Mouse (Mus musculus) gastrocnemius, postnatal 36 days (tissue): ENCODE results near the gene Gsta3. TPM values are rescaled to one million over a fixed set of nuclear protein-coding genes. Genes with fewer than 3 reads are reported as not detected.
A peak's percentile ranks its signal among the peaks of the same experiment; 100 is the strongest.
"Not testable (repeated sequence)": the region's sequence is repeated elsewhere in the genome, so short reads cannot be mapped to it uniquely, and the experiment has no call there.

Source experiments
- DNase-seq, 2 experiments: peaks; one replicate each; pipeline ENCODE4 v3.0.0; 2022
- intact Hi-C: fragments of 180-260 bp; cut with DNase I; formaldehyde crosslinking; loops from one replicate; pipeline ENCODE4 v1.15.1; 2025
- long read RNA-seq, 2 experiments: library from polyadenylated mRNA; stranded (forward); transcript quantifications; one replicate each; pipeline ENCODE4 v2.0.0; 2021
- total RNA-seq, 2 experiments: library from RNA; stranded (reverse); gene quantifications; 2 replicates each; pipeline ENCODE4 v1.2.3; 2021

Gsta3 gene
- total RNA-seq: under 1 TPM in 1 of 2 experiments, not detected in 1; 0.37 TPM
- long read RNA-seq, experiment 1: 0 reads
- long read RNA-seq, experiment 2, partial matches to known transcripts: 0 of 1 reads
- long read RNA-seq, experiment 2, other reads (novel, unspliced or antisense): 0 of 1 reads

GRCm38 (mm10) chr1:21239911-21240898 lies at the start of gene Gsta3:
Gene Gsta3 (plus strand): TSS chr1:21240589.
- no peak for DNase-seq
- intact Hi-C loops: no loop called here

DNA sequence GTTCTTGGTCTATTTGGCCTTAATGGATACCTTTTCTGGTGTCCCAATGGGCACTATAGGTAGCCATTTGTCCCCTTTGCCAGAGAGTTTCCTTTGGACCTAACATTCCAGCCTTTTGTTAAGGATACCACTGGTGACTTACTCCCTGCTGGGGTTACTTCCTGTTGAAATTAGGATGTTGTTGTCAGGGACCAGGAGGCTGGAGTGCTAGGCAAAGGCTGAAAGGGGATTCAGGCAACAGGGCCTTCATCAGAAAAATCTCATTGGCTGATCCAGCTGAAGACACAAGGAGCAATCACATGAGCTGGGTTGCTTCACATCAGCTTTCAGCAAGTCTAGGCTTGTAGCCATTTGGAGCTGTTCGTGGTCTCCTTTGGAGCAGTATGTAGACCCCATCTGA lies 34.1 kb upstream of the Gsta3 start:
- no peak for DNase-seq
- intact Hi-C loops: loop anchor here (5.0 kb wide), 1 partner anchor 71 kb away; no protein-coding TSS in a partner anchor

GRCm38 (mm10) chr1:21213537-21213936 lies 26.9 kb upstream of the Gsta3 start:
- intact Hi-C loops: not testable (repeated sequence)

DNA sequence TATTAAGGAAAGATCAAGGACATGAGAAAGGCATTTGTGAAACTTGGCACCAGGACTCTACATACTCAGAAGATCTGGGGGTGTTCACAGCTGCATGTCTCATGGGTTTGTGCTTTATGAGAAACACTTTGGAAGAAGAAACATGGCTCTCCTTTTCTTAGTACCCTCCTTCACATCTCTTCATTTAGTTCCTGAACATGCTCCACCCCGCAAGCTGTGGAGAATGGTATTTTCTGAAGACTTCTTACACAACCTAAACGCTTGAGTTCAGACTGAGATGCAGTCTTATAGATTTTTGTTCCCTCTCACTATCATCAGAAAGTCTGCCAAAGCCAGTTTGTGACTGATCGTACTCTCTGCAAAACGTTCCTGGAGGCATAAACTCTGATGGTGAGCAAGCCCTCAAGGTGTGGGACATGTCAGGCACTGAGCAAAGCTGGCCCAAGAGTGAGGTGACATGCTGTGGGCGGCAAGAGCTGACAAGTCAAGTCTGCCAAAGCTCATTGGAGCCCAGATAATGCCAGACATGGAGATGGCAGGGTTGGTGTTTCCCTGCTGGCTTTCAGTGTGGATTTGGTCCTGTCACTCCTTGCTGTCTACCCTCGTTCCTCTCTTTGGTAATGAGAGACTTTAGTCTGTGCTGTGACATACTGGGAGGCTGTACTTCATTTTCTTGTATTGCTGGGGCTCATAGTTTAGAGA lies 26.2 kb upstream of the Gsta3 start:
- DNase-seq, intact Hi-C loops: not testable (repeated sequence)

More at GRCm38 (mm10) chr1:21213537-21213936, 26.9 kb upstream of the Gsta3 start:
- not testable (repeated sequence) for DNase-seq

GRCm38 (mm10) chr1:21218489-21218919 lies 21.9 kb upstream of the Gsta3 start, which contains the start of gene Tmem14a:
Gene Tmem14a (plus strand): TSS chr1:21218575.
- intact Hi-C loops: loop anchor here (2.0 to 5.0 kb wide), 2 partner anchors 52 to 124 kb away; no protein-coding TSS in a partner anchor
- peak; percentile 84 to 87 for DNase-seq

DNA sequence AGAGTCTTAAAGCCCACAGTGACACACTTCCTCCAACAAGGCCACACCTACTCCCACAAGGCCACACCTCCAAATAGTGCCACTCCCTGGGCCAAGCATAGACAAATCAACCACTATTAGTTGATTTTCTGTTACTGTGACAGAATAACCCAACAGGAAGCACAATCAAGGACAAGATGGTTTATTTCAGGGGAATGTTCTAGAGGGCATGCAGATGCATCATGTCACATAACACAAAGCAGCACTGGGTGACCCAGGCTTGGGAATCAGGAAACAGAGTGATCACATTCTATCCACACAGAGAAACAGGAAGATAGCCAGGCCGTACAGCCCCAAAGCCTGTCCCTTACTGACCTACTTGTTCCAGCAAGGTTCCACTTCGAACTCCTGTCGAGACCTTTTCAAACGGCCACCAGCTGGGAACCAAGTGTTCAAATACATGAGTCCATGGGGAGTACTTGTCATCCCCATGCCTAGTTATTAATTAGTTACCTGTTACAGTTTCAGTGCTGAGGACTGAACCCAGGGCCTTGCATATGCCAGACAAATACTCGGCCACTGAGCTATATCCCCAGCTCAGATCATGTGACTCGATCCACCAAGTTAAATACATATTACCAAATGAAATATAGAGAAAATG lies 12.5 kb upstream of the Gsta3 start:
- intact Hi-C loops: no loop called here
- no peak for DNase-seq

GRCm38 (mm10) chr1:21228740-21229722 lies 11.4 kb upstream of the Gsta3 start:
- DNase-seq, intact Hi-C loops: not testable (repeated sequence)

- DNase-seq: no peak
- intact Hi-C loops: no loop called here
These were observed 10.0 kb upstream of the Gsta3 start for GRCm38 (mm10) chr1:21230376-21230775.

GRCm38 (mm10) chr1:21231744-21232464 lies 8.5 kb upstream of the Gsta3 start:
- intact Hi-C loops: no loop called here
- no peak for DNase-seq

GRCm38 (mm10) chr1:21232516-21232915 lies 7.9 kb upstream of the Gsta3 start:
- DNase-seq: no peak
- intact Hi-C loops: no loop called here

GRCm38 (mm10) chr1:21235359-21235758 lies 5.0 kb upstream of the Gsta3 start:
- DNase-seq: no peak
- intact Hi-C loops: no loop called here

GRCm38 (mm10) chr1:21241096-21241495 lies 707 bp downstream of the Gsta3 start:
- intact Hi-C loops: no loop called here
- DNase-seq: no peak

GRCm38 (mm10) chr1:21244290-21244960 lies 4.0 kb downstream of the Gsta3 start:
- DNase-seq: no peak
- intact Hi-C loops: no loop called here

- no peak for DNase-seq
- intact Hi-C loops: no loop called here
These were observed 5.7 kb downstream of the Gsta3 start for GRCm38 (mm10) chr1:21246136-21246535.

DNA sequence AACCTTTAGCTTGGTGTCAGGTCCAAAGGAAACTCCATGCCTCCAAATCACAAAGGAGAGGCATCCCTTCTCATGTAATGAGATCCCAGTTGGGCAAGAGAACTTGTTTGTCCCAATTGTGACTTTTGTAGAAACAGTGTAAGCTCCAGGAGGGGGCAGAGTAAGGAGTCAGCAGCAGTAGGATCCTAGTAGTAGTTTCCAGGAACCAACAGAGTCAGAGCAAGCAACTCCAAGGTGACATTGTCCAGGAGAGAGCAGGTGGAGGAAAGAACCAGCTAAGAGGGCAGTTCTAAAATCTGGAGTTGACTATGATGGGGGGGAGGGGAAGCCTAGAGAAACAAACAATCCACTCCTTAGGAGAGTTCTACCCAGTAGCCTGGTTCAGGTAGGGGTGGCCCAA lies 7.5 kb downstream of the Gsta3 start:
- no peak for DNase-seq
- intact Hi-C loops: no loop called here

DNA sequence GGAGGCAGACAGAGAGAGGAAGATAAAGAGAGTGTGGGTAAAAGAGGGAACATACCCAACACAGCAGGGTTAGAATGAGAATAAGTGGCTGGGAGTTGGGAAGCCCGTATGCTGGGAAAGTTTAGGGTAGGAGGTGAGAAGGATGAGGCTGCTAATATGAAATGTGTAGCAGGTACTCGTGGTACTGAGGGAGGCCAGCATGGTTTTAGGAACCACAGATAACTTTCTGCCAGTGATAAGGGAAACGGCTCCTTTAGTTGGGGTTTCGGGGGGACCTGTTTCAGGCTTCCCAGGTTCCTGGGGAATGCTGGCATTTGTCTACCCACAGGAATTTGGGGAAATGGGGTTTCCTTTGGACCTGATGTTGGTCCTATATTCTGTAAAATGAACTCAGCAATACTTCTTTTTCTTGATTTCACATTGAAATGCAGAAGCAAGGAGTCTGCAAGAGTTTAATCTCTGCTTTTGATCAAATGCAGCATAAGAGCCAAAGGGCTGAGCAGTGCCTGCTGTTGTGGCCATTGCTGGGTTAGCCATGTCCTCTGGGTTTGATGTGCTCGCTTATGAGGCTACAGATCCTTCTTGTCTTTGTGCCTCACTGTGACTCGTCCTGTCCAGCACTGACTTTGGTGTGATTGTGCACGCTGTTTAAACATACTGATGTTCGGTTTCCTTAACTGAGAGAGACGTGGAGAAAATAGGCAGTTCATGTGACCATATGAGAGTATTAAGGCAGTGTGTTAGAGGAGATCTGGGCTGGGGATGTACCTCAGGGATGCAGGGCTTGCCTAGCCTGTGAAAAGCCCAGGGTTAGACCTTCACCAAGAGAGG lies 8.4 kb downstream of the Gsta3 start:
- intact Hi-C loops: no loop called here
- DNase-seq: no peak

- DNase-seq: no peak
- intact Hi-C loops: no loop called here
These were observed 11.3 kb downstream of the Gsta3 start for GRCm38 (mm10) chr1:21251661-21252060.
